Mouse (Mus musculus) brain, embryonic 14.5 days (tissue): Measurements from ENCODE around the gene Cggbp1.

ENCODE experiments used
- CTCF ChIP-seq: fragments of 200-500 bp; IDR thresholded peaks from 2 replicates; pipeline ENCODE4 v1.5.1; 2012; ENCODE audit warnings: inconsistent platforms, mild to moderate bottlenecking, moderate library complexity, borderline replicate concordance; ENCODE audit not compliant: insufficient read depth, insufficient read length; ENCODE audit errors: extremely low read depth
- POLR2A ChIP-seq: fragments of 200-500 bp; IDR thresholded peaks from 2 replicates; pipeline ENCODE4 v1.6.1; 2012; ENCODE audit warnings: mild to moderate bottlenecking, inconsistent platforms, borderline replicate concordance; ENCODE audit not compliant: poor library complexity, insufficient read depth, insufficient read length, severe bottlenecking; ENCODE audit errors: extremely low read depth

- TF ChIP-seq POLR2A (no peak), CTCF (no peak)
These were observed 1.1 kb downstream of the Cggbp1 start for GRCm38 (mm10) chr16:64852891-64853290.
